Mouse (Mus musculus) Patski (cell line): ENCODE data around the gene Pax8. TPM values are rescaled to one million over a fixed set of nuclear protein-coding genes. Genes with fewer than 3 reads are reported as not detected.
A peak's percentile ranks its signal among the peaks of the same experiment; 100 is the strongest.

Source experiments
- ATAC-seq: fragments of 100-300 bp; one replicate; pipeline ENCODE4 v1.8.0; 2021
- CTCF ChIA-PET: fragments of 350-600 bp; sonication (Branson Sonifier 250); formaldehyde crosslinking; loops from one replicate; lab custom pipeline; 2022; ENCODE audit warnings: inconsistent platforms; lab: Charles Lee
- POLR2A ChIA-PET: fragments of 350-600 bp; sonication (Branson Sonifier 250); formaldehyde crosslinking; loops from one replicate; lab custom pipeline; 2022; ENCODE audit warnings: antibody characterized with exemption, inconsistent platforms; lab: Charles Lee
- DNase-seq: peaks from one replicate; pipeline ENCODE4 v3.0.0-alpha.2; 2011; ENCODE audit warnings: low read depth, low spot score
- H3K27me3 ChIP-seq: fragments of 371-371 bp; one replicate; pipeline ENCODE4 v1.5.1; 2021
- CTCF ChIP-seq: fragments of 100-300 bp; IDR thresholded peaks from one replicate; pipeline ENCODE4 v1.5.1; 2021
- in situ Hi-C: fragments of 300-500 bp; cut with MboI; formaldehyde crosslinking; loops from 3 replicates; pipeline ENCODE4 v1.11.1; 2018; ENCODE audit warnings: low pct_unique_long_range_greater_than_20kb, mixed read lengths
- polyA plus RNA-seq: library from polyadenylated mRNA; unstranded; gene quantifications from one replicate; pipeline ENCODE4 v1.2.3, GENCODE M21; 2021

Pax8 gene
- polyA plus RNA-seq, 1 experiment from 2014 or later = 219 TPM

DNA sequence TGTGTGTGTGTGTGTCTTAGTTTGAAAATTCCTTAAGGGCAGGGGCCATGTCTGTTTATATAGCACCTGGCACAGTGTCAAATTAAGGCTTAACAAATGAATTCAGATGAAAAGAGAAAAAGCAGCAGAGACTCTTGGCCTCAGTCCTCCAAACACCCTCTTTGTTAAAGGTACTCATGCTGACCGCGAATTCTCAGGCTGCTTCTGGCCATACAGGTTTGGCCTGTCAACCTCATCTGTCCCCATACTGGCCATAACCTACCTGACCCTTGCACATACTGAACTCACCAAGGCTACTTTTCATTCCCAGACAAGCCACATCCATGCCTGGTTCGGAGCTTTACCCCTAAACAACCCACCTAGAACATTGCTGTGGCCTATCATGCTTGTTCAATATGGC lies 62.2 kb downstream of the Pax8 start:
- DNase-seq (no peak), ATAC-seq (no peak)
- CTCF ChIA-PET = interaction anchor here (0.9 to 2.5 kb wide), 3 partner anchors 54 to 150 kb away, joined by 3 to 7 read pairs (median 6); no protein-coding TSS in a partner anchor
- no peak for TF ChIP-seq CTCF
- POLR2A ChIA-PET = interaction anchor here (0.6 to 2.6 kb wide), 6 partner anchors 21 to 66 kb away, joined by 3 to 13 read pairs (median 5); partner anchors contain the start of gene Pax8
- H3K27me3 ChIP-seq = no peaks in the 10 kb centered on the region
- in situ Hi-C loops = loop anchor here (10.0 kb wide), 1 partner anchor 62 kb away; the partner anchor contains the start of gene Pax8

GRCm38 (mm10) chr2:24409166-24409565 lies 66.2 kb downstream of the Pax8 start:
- peak; percentile 90 for TF ChIP-seq CTCF
- DNase-seq (no peak), ATAC-seq (peak; percentile 6)
- CTCF ChIA-PET = interaction anchor here (0.7 to 10.2 kb wide), 21 partner anchors 11 to 344 kb away, joined by 3 to 89 read pairs (median 4); no protein-coding TSS in a partner anchor
- in situ Hi-C loops = loop anchor here (5.0 kb wide), 3 partner anchors 112 to 343 kb away; no protein-coding TSS in a partner anchor
- POLR2A ChIA-PET = interaction anchor here (0.5 to 3.7 kb wide), 3 partner anchors 30 to 129 kb away, joined by 4 to 30 read pairs (median 8); partner anchors contain the start of gene Pax8
- H3K27me3 ChIP-seq = no peaks in the 10 kb centered on the region

DNA sequence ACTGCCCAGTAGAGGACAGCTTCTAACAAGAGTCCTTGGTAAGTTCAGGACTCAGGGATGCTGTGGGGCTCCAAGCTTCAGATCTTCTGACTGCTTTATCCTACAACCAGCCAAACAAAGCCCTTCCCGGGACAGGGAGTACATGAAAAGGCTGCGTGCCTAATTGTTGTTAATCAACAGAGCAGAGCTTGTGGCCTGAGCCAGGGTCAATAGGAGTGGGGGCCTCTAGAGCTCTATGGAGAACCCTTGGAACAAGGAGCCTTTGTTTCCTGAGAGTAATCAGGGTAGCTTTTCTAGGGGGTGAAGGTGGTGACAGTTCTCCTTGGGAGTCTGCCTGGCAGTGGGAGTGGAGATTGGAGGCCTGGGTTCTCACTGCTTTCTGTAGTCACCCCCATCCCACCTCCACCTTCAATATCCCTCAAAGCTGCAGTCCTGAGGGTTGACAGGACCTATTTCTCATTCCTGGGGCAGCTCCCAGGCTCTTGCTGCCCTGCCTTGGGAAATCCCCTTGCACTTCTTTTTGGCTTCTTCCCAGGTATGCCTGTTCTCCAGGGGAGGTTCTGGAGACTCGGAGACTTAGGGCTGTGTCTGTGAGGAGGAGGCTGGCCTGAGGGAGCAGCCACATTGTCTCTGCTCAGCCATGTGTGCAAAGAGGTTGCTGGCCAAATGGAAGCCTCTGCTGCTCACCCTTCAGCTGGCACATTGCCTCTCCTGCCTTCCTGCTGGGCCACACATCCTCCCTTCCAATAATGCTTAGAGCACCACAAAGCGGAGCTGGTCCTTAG lies 67.5 kb downstream of the Pax8 start:
- TF ChIP-seq CTCF = no peak
- H3K27me3 ChIP-seq = no peaks in the 10 kb centered on the region
- ATAC-seq (peak; percentile 90), DNase-seq (peak; percentile 93)
- ChIA-PET CTCF (interaction anchor here (0.9 to 10.2 kb wide), 21 partner anchors 11 to 167 kb away, joined by 3 to 89 read pairs (median 5); no protein-coding TSS in a partner anchor), POLR2A (interaction anchor here (0.5 to 3.7 kb wide), 7 partner anchors 16 to 129 kb away, joined by 3 to 30 read pairs (median 3); partner anchors contain the start of gene Pax8)
- in situ Hi-C loops = loop anchor here (5.0 kb wide), 3 partner anchors 111 to 344 kb away; no protein-coding TSS in a partner anchor

GRCm38 (mm10) chr2:24405345-24406012 lies 69.9 kb downstream of the Pax8 start:
- POLR2A ChIA-PET = interaction anchor here (0.5 to 1.2 kb wide), 2 partner anchors 109 to 163 kb away, joined by 3 read pairs; no protein-coding TSS in a partner anchor
- peak; percentile 88 for TF ChIP-seq CTCF
- ATAC-seq = no peak
- in situ Hi-C loops = loop anchor here (5.0 kb wide), 3 partner anchors 108 to 347 kb away; no protein-coding TSS in a partner anchor
- H3K27me3 ChIP-seq = no peaks in the 10 kb centered on the region
- CTCF ChIA-PET = interaction anchor here (1.2 to 10.2 kb wide), 6 partner anchors 10 to 163 kb away, joined by 3 to 89 read pairs (median 10); no protein-coding TSS in a partner anchor
- no peak for DNase-seq

- POLR2A ChIA-PET = no interaction called here
- in situ Hi-C loops = loop anchor here (5.0 kb wide), 1 partner anchor 33 kb away; the partner anchor contains the start of gene Psd4
- no peak for DNase-seq
- no peak for ATAC-seq
- CTCF ChIA-PET = interaction anchor here (1.6 to 10.2 kb wide), 3 partner anchors 34 to 105 kb away, joined by 3 to 89 read pairs (median 6); partner anchors contain the start of gene Psd4
- TF ChIP-seq CTCF = no peak
- no peaks in the 10 kb centered on the region for H3K27me3 ChIP-seq
Observed at GRCm38 (mm10) chr2:24400711-24401110, 74.7 kb downstream of the Pax8 start.

DNA sequence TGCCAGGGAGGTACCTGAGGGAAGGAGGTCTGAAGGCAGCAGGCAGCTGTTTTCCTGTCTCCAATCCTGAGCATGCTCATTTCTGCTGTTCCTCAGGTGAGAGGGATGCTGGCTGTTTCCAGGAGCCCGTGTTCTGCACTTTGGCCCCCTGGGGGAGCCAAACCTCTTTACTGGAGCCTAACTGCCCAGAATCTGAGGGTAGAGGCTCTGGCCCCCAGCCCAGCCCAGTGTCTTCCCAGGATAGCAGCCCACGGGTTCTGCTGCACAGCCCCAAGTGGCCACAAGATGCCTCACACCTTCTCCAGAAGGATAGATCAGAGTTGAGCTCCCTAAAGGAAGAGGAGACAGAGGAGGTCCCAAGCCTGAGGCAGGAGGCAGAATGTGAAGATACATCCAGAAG lies 78.3 kb downstream of the Pax8 start:
- in situ Hi-C loops = loop anchor here (25.0 kb wide), 2 partner anchors 310 to 1085 kb away; partner anchors contain the start of genes Nxph2 and Tbpl2
- no peak for DNase-seq
- TF ChIP-seq CTCF = peak; percentile 55
- no peaks in the 10 kb centered on the region for H3K27me3 ChIP-seq
- ATAC-seq = peak; percentile 33
- POLR2A ChIA-PET = interaction anchor here (0.7 kb wide), 1 partner anchor 12 kb away, joined by 3 read pairs; no protein-coding TSS in a partner anchor
- CTCF ChIA-PET = interaction anchor here (1.0 to 1.8 kb wide), 2 partner anchors 10 to 32 kb away, joined by 4 to 5 read pairs; no protein-coding TSS in a partner anchor

- TF ChIP-seq CTCF = no peak
- no peak for ATAC-seq
- CTCF ChIA-PET = no interaction called here
- in situ Hi-C loops = loop anchor here (25.0 kb wide), 2 partner anchors 306 to 1081 kb away; partner anchors contain the start of genes Nxph2 and Tbpl2
- DNase-seq = no peak
- POLR2A ChIA-PET = interaction anchor here (0.5 kb wide), 1 partner anchor 80 kb away, joined by 3 read pairs; no protein-coding TSS in a partner anchor
- no peaks in the 10 kb centered on the region for H3K27me3 ChIP-seq
Observed at GRCm38 (mm10) chr2:24393251-24393650, 82.1 kb downstream of the Pax8 start.

- CTCF ChIA-PET = interaction anchor here (1.3 to 2.9 kb wide), 2 partner anchors 11 to 91 kb away, joined by 4 to 9 read pairs; no protein-coding TSS in a partner anchor
- no peaks in the 10 kb centered on the region for H3K27me3 ChIP-seq
- in situ Hi-C loops = loop anchor here (25.0 kb wide), 2 partner anchors 300 to 1075 kb away; partner anchors contain the start of genes Nxph2 and Tbpl2
- TF ChIP-seq CTCF = no peak
- DNase-seq (no peak), ATAC-seq (no peak)
- POLR2A ChIA-PET = interaction anchor here (1.6 kb wide), 1 partner anchor 9 kb away, joined by 3 read pairs; no protein-coding TSS in a partner anchor
Observed at GRCm38 (mm10) chr2:24387361-24388283, 87.8 kb downstream of the Pax8 start.
